Mouse (Mus musculus) T-helper 2 cell (primary cell): ENCODE measurements around the gene Sfi1.
"Not testable (repeated sequence)": the region's sequence is repeated elsewhere in the genome, so short reads cannot be mapped to it uniquely, and the experiment has no call there.

ENCODE experiments used
- in situ Hi-C: fragments of 300-600 bp; cut with MboI, MseI; formaldehyde crosslinking; loops from one replicate; pipeline ENCODE4 v1.15.1; 2025; ENCODE audit warnings: high pct_unique_total_duplicates

Gene Sfi1

DNA sequence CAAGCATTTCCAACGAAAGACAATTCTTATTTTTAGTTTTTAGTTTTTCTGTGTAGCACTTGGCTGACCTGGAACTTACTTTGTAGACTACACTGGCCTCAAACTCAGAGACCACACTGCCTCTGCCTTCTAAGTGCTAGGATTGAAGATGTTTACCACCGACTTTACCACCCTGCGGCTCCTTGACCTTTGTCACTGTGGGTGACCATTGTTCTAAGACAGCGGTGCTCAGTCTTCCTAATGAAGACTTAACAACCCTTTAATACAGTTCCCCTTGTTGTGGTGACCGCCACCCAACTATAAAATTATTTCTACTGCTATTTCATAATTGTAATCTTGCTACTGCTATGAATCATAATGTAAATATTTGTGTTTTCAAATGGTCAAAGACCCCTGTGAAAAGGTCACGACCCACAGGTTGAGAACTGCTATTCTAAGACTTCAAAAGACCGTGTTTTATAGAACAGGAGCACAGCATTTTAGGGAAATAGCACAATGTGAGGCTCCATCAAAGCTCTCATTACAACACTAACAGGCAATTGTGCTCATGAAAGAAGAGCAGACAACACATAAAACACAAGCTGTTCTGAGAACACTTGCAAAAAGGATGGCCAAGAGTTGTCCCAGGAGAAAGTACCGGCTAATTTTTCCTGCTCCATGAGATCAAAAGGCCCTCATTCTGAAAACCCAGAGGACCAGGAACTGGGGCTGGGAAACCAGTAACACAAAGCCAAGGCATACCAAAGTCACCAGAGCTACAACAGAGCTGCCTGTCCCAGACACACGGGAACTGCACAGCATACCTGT lies 47.7 kb downstream of the Sfi1 start:
- in situ Hi-C loops, result not testable (repeated sequence)

DNA sequence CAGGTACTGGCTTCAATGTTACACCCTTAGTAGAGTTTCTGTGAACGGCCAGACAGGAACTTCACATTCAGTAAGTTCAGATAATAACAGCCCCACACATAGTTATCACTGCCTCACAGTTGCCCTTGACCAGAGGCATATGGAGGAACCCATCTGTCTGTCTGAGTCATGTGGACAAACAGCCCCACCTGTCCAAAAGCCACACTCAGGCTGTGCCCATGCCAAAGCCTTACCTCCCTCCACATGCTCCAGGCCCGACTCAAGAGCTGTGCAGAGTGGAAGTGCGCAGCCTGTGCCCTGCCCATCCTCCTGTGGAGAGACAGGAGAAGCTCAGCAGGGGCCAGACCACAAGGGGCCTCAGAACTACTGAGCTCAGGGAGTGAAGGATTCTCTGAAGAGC lies 49.3 kb downstream of the Sfi1 start:
- in situ Hi-C loops, result loop anchor here (5.0 kb wide), 1 partner anchor 43 kb away; no protein-coding TSS in a partner anchor

DNA sequence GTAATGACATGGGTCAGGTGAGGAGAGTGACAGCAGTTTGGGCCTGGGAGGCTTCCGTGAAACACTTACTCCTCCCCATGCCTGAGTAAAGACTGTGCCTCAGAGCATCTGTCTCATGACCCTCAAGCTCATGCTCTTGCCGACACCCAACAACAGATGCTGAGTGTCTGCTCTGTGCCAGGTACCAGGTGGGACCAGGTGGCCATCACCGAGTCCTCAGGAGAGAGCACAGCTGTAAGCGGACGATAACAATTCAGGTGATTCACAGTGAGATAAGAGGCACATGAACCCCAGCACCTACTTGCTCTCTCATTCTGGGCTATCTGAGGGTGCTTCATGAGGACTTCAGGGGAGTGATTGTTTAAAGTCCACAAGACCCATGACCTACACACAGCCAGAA lies 50.9 kb downstream of the Sfi1 start:
- in situ Hi-C loops, result loop anchor here (5.0 kb wide), 1 partner anchor 45 kb away; no protein-coding TSS in a partner anchor

DNA sequence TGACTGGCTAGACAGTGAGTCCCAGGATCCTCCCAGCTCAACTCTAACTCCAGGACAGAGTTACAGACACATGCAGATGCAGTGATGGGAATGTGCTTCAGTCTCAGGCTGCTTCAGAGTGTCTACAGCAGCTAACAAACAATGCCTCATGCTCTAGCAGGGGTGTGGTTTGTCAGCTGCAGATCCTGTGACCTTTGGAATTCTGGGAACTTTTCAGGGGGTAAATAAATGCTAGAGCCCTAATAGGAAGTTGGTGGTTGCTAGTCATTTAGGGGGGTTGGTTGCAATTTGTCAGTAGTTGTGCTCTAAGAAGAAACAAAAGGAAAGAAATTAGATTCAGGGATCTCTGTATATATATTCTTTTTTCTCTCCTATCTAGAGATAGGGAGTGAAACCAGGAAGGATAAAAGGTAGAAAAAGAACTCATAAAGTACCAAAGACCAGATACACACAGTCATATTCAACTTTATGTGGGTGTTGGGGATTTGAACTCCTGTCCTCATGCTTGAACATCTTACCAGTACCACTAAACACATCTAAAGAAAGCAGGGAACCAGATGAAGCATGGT lies 52.2 kb downstream of the Sfi1 start:
- in situ Hi-C loops, result loop anchor here (5.0 kb wide), 1 partner anchor 46 kb away; no protein-coding TSS in a partner anchor

DNA sequence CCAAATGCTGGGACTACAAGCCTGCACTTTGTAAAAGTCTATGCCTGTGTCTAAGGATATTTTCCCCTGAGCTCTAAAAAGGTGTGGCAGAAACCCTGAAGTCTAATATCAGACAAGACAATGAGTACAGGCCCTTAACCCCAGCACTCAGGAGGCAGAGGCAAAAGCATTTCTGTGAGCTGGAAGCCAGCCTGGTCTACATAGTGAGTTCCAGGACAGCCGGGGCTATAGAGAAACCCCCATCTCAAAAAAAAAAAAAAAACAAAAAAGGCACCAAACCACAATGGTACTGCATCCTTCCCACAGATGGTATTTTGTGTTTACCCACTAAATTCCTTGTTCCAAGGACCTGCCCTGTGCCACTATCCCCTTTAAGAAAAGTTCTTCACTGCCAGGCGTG lies 54.9 kb downstream of the Sfi1 start:
- in situ Hi-C loops, result not testable (repeated sequence)

DNA sequence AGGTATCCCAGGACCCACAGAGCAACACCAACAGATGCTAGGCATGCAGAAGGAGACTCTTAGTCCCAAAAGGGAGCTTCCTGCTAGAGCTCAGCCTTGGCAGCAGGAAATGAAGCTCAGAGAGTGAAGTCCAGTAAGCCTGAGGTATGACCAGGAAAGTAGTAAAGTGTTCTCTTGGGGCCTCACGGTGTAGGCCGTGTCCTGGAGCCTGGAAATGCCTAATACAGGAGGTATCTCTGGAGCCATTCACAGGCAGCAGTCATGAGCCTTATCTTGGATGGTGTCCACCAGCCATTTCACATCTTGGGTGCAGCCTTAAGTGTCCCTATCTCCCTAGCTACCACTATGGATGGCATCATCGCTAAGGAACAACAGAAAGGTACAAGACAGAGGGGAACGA lies 56.0 kb downstream of the Sfi1 start:
- in situ Hi-C loops, result not testable (repeated sequence)

DNA sequence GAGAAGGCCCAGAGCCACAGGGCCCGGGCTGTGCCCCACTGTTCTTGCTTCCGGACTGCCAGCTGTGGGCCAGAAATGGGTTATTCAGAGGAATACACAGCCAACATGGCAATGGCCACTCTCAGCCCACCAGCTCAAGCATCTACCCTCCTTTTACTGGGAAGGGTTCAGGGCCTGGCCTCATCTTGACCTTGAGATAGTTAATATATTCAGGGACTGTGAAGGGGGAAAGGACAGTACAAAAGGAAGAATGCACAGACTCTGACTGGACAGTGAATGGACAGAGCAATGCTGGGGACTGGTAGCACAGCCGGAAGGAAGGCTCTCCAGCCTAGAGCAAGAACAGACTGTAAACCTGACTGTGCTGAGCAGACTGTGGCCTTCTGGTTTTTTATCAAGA lies 57.3 kb downstream of the Sfi1 start:
- in situ Hi-C loops, result not testable (repeated sequence)

DNA sequence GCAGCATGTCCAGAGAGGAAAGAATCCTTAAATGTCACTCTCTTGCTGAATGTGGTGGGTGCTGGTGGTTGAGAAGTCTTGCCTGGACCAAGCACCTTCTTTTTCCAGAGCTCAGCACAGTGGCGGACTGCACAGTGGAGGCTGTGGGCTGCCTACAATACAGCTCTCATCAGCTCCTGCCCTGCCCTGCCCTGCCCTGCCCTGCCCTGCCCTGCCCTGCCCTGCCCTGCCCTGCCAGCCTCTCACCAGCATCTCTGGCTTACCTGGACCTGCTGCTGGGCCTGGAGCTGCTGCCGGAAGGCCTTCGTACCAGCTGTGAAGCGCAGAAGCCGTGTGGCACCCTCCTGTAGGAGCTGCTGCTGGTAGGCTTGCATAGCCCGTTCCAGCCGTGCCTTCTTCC lies 57.9 kb downstream of the Sfi1 start:
- in situ Hi-C loops, result not testable (repeated sequence)

DNA sequence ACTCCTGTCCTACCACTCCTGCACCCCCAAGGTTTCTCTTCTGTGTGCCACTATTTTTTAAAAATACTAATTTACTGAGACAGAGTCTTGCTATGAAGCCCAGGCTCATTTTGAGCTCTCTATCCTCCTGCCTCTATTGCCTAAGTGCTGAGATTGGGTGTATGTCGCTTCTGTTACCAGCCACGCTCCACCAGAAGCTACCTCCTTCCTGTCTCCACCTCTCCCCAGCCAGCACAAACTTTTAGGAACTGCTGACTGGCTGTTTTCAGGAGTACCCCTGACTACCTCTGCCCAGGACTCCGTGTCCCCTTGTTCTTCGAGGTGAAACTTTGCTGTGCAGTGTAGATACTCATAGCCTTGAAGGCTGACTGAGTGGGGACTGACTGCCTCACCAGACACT lies 59.9 kb downstream of the Sfi1 start:
- in situ Hi-C loops, result not testable (repeated sequence)

DNA sequence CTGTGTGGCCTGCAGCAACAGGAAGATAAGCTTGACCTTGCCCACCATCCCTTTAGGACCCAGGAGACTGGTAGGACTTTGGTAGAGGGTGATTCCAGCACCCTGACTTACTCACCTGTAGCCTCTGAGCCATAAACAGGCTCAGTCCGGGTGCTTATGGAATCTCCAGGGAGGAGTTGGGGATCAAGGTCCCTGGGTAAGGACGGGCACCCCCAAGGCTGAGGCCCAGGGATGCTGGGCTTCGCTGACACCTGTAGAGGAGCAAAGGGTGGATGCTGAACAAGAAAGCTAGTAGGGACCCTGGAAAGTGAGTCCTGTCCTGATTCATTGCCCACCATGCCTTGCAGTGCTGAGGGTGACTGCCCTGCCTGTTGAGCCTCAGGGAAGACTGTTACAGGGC lies 60.3 kb downstream of the Sfi1 start:
- in situ Hi-C loops, result not testable (repeated sequence)

DNA sequence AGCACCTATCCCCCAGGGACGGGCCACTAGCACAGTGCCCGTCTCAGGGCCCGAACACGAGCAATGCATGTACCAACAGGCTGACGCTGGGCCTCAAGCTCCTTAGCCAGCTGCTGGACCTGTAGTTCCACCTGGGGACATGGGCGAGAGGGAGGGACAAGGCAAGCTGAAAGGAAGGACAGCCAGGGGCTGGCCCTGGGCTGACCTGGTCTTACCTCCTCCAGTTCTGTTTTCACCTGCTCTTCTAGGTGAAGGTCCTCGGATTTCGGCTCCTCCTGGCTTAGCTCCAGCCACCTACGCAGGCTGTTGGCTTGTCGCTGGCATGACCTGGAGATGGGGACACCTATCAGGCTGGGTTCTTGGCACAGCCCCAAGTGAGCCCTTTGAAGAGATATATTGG lies 61.3 kb downstream of the Sfi1 start:
- in situ Hi-C loops, result not testable (repeated sequence)

DNA sequence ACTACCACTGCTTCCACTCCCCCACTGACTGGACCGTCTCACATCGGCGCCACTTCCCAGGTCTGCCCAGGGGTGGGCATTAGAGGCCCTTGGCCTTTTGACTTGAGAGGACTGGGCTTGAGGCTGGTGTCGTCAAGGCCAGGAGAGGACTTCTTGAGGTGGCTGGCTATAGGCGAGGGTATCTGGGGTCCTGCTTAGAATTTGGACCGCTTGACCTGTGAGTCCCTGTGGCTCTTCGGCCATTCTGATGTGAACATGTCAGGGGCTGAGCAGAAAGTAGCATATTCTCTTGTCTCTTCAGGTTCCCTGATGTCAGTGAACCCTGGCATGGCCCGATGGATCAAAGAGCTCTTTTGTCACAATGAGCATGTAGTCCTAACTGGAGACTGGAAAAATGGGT lies 63.4 kb downstream of the Sfi1 start:
- in situ Hi-C loops, result not testable (repeated sequence)

DNA sequence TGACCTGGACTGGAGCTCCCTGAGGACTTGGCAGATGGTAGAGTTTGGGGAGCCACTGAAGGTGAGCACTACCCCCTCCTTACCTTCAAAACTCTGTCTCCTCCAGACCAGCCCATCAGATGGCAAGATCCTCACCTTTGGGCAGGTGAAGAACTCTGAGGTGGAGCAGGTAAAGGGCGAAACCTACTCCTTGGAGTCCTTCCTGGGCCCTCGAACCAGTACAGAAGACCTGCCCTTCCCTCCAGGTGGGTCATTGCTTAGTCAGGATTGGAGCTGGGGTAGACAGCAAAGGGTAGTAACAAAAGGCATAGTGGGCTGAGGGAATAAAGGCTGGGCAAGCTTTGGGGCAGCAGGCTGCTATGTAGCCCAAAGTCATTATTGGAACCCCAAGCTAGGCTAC lies 64.0 kb downstream of the Sfi1 start:
- in situ Hi-C loops, result not testable (repeated sequence)

DNA sequence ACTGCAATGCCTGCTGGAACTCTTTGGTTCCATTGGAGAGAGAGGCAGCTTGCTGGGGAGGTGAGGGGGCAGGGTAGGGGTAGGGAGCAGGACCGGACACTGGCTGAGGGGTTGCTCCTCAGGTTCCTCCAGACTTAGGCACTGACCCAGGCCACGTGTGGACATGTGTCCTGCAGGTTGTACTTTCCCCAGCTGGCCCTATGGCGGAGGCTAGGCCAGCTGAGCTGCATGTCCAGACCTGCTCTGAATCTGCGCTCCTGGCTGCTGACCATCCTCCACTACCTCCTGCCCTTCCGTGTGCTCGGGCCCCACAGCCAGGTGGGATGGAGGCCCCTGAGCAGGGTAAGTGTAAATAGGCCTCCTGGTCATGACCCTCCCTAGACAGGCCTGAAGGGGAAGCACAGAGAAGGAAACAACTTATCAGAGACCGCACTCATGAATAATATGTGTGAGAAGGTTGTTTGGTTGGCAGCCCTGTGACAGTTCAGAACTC lies 65.9 kb downstream of the Sfi1 start:
- in situ Hi-C loops, result not testable (repeated sequence)

DNA sequence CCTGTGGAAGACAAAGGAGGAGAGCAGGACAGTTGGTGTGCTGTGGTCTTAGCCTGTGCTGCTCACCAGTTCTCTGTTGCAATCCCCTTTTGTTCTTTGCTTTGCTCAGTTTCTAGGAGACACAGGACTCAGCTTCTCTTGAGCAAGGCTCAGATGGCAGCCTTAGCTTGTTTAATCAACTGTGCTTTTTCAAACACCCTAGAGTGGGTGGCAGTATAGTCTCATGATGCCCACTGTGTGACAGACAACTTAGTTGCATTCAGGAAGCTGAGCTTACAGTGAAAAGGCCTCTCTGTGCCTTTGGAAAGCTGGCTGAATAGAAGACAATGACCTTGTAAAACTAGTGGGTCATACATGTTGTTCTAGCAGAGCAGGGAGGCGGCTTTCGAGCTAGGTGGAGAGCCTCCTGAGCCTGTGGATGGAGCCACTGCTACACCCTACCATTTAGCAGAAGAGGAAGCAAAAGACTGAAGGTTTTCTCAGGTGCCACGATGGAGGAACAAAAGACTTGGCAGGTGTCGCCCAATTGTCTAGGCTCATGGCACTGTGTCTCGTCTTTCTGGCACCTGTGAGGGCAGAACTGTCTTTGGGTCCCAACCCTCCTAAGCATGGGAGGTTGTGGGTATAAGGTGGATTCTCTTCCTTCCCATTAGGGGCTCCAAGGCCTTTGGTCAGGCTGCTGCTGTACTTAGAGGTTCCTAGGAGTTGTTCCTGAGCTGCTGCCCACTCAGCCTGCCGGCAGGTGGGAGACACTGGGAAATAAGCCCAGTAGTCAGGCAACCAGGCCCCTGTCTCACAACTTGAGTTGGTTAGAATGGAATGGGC lies 66.6 kb downstream of the Sfi1 start:
- in situ Hi-C loops, result not testable (repeated sequence)

DNA sequence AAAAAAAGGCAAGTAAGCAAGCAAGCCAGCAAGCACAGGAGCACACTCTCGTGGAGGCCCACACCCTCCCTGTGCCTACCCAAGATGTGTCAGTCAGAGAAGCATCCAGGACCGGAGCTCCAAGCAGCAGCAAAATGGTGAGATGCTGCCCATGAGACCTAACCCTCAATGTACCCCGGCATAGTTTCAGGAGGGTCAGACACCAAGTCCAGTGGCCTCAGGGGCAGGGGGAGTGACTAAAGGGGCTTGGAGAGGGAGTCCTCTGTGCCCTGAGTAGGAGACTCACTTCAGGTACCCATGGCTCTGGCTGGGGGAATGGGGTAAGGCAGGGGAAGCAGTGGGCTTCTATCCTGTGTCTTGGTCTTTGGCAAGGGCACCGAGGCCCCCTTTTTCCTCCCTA lies 67.3 kb downstream of the Sfi1 start:
- in situ Hi-C loops, result not testable (repeated sequence)

DNA sequence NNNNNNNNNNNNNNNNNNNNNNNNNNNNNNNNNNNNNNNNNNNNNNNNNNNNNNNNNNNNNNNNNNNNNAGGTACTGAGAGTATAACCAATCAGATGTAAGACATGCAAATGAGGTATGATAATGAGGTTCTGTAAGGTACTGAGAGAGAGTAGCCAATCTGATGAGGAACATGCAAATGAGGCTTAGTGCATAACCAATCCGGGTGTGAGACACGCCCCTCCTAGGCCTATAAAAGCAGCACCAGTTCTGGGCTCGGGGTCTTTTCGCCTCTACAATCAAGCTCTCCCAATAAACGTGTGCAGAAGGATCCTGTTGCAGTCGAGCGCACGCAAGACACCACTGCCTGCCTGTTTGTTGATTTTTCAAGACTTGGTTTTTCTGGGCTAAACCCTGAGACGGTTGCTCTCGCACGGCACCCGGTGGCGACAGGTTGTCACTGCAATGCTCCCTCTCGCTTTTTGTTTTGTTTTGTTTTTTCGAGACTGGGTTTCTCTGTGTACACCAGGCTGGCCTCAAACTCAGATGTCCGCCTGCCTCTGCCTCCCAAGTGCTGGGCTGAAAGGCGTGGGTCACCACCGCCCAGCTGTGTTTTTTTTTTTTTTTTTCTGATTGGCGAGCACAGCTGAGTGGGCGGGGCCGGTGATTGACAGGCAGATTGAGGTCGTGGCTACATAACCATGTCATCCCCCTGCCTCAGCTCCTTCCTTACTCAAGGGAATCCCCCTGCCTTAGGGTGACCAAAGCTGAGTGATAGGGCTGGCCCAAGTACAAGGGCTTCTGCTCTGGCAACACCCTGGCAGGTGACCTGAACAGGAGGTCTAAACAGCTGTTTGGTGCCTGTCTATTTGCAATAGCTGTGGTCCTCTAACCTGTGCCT lies 68.1 kb downstream of the Sfi1 start:
- in situ Hi-C loops, result loop anchor here (5.0 kb wide), 1 partner anchor 73 kb away; no protein-coding TSS in a partner anchor

DNA sequence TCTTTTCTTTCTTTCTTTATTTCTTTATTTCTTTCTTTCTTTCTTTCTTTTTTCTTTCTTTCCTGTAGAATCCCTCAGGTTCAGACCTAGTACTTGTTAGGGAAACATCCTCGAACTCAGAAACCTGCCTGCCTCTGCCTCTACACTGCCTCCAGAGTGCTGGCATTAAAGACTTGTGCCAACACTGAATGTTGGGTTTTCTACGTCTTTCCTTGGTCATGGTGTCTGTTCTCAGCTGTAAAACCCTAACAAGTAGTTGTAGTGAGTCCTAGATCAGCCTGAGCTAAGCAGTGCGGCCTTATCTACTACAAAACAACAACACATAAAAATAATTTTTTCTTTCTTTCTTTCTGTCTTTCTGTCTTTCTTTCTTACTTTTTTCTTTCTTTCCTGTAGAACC lies 78.9 kb downstream of the Sfi1 start:
- in situ Hi-C loops, result no loop called here

DNA sequence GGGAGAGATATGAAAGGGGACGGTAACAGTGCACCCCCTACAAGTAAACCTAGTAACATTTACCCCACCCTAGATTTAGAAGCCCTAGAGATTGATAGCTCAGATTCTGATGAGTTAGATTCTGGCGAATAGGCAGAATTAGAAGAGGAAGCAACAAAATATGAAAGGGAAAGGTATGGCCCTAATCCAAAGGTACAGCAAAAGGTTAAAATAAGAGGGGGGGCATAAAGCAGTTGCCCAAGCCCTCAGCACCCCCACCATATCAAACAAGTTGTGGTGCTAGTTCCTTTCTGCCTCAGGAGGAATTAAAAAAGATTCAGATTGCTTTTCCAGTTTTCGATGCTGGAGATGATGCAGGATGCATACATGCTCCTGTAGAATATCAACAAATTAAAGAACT lies 87.1 kb downstream of the Sfi1 start:
- in situ Hi-C loops, result no loop called here

DNA sequence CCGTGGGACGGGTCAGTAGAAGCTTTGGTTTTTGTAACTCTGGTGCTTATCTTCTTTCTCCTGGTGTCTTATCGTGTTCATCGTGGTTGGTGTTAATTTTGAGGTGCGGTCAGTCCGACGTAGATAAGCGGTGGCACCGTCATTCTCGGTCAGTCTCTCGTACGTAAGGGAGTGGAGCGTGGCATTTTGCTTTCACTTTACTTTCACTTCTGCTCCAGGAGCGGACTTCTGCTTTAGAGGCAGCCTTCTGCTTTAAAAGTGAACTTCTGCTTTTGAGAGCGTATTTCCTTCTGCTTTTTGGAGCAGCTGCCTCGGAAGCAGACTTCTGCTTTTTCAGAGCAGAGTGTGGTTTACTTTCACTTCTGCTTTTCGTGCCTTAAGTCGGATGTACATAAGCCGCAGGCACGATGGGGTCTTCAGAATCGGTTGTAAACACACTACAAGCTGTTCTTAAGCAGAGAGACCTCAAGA lies 88.0 kb downstream of the Sfi1 start:
- in situ Hi-C loops, result no loop called here
